Mouse (Mus musculus) MEL (cell line): ENCODE results near the gene Gga3. TPM values are rescaled to one million over a fixed set of nuclear protein-coding genes. Genes with fewer than 3 reads are reported as not detected.

ENCODE experiments used
- polyA plus RNA-seq, 2 experiments: library from polyadenylated mRNA; stranded (reverse) in 1 of 2; unstranded in 1 of 2; fragments of >175 nt in 1 of 2; fragments of >200 nt in 1 of 2; gene quantifications; 2 replicates each; pipeline versions ENCODE4 v1.2.1 to v1.2.4; 2012; ENCODE audit warnings: low replicate concordance in 2 of 2, low read depth in 1 of 2; ENCODE audit not compliant: insufficient read length in 2 of 2, insufficient read depth in 1 of 2, missing spikeins in 1 of 2
- total RNA-seq: library from RNA; depleted of rRNA; stranded (reverse); fragments of 300-350 nt; gene quantifications from 2 replicates; pipeline ENCODE4 v1.2.3, GENCODE M21; 2012; rRNA removed

Gene Gga3
- total and polyA plus RNA-seq, 3 experiments: 28.6 to 59.9 TPM; not detected in 1

Other genes with a start within 250 kb of the Gga3 start
- 0.88 and 1.1 TPM in 2 replicates for gene Hid1, start 236.3 kb downstream of the Gga3 start, total RNA-seq
- gene Hid1, start 236.3 kb downstream of the Gga3 start, polyA plus RNA-seq: 1 to 10 TPM in 1 of 2 experiments, not detected in 1; 3.0 TPM
- 6.3 and 8.2 TPM in 2 replicates for gene Cdr2l, start 222.1 kb downstream of the Gga3 start, total RNA-seq
- 1 to 10 TPM in 1 of 2 experiments, not detected in 1; 5.2 TPM for gene Cdr2l, start 222.1 kb downstream of the Gga3 start, polyA plus RNA-seq
- 132 and 137 TPM in 2 replicates for gene Mrpl58, start 200.3 kb downstream of the Gga3 start, total RNA-seq
- gene Mrpl58, start 200.3 kb downstream of the Gga3 start, polyA plus RNA-seq: 100 to 1,000 TPM in 1 of 2 experiments, not detected in 1; 137 TPM
- gene Atp5h, start 184.1 kb downstream of the Gga3 start, total RNA-seq: 665 and 706 TPM in 2 replicates
- 1,000 to 10,000 TPM in 1 of 2 experiments, 100 to 1,000 TPM in 1; 525 to 1,715 TPM for gene Atp5h, start 184.1 kb downstream of the Gga3 start, polyA plus RNA-seq
- 12.3 and 13.2 TPM in 2 replicates for gene Kctd2, start 183.9 kb downstream of the Gga3 start, total RNA-seq
- gene Kctd2, start 183.9 kb downstream of the Gga3 start, polyA plus RNA-seq: 10 to 100 TPM in 1 of 2 experiments, not detected in 1; 20.6 TPM
- not detected in 2 replicates for gene Trim80, start 163.5 kb downstream of the Gga3 start, total RNA-seq
- not detected for gene Trim80, start 163.5 kb downstream of the Gga3 start, polyA plus RNA-seq
- gene Slc16a5, start 141.6 kb downstream of the Gga3 start, total RNA-seq: 0.07 TPM in 1 of 2 replicates, not detected in the other
- gene Slc16a5, start 141.6 kb downstream of the Gga3 start, polyA plus RNA-seq: under 1 TPM in 1 of 2 experiments, not detected in 1; 0.26 TPM
- 7.0 and 9.1 TPM in 2 replicates for gene Armc7, start 128.4 kb downstream of the Gga3 start, total RNA-seq
- 10 to 100 TPM in 1 of 2 experiments, not detected in 1; 13.1 TPM for gene Armc7, start 128.4 kb downstream of the Gga3 start, polyA plus RNA-seq
- gene Nt5c, start 112.2 kb downstream of the Gga3 start, total RNA-seq: 96.6 and 99.3 TPM in 2 replicates
- 100 to 1,000 TPM in 1 of 2 experiments, not detected in 1; 102 TPM for gene Nt5c, start 112.2 kb downstream of the Gga3 start, polyA plus RNA-seq
- gene Jpt1, start 89.7 kb downstream of the Gga3 start, total RNA-seq: 331 and 353 TPM in 2 replicates
- 100 to 1,000 TPM in 1 of 2 experiments, not detected in 1; 382 TPM for gene Jpt1, start 89.7 kb downstream of the Gga3 start, polyA plus RNA-seq
- gene Sumo2, start 67.8 kb downstream of the Gga3 start, total RNA-seq: 653 and 657 TPM in 2 replicates
- 100 to 1,000 TPM in 1 of 2 experiments, not detected in 1; 556 TPM for gene Sumo2, start 67.8 kb downstream of the Gga3 start, polyA plus RNA-seq
- 338 and 362 TPM in 2 replicates for gene Nup85, start 39.6 kb downstream of the Gga3 start, total RNA-seq
- 100 to 1,000 TPM in 1 of 2 experiments, not detected in 1; 370 TPM for gene Nup85, start 39.6 kb downstream of the Gga3 start, polyA plus RNA-seq
- gene Mrps7, start 126 bp downstream of the Gga3 start, total RNA-seq: 138 and 157 TPM in 2 replicates
- gene Mrps7, start 126 bp downstream of the Gga3 start, polyA plus RNA-seq: 100 to 1,000 TPM; 106 to 199 TPM
- 42.0 and 52.0 TPM in 2 replicates for gene Mif4gd, start 8.9 kb upstream of the Gga3 start, total RNA-seq
- 10 to 100 TPM in 1 of 2 experiments, not detected in 1; 62.9 TPM for gene Mif4gd, start 8.9 kb upstream of the Gga3 start, polyA plus RNA-seq
- 30.0 and 35.3 TPM in 2 replicates for gene Slc25a19, start 24.2 kb upstream of the Gga3 start, total RNA-seq
- gene Slc25a19, start 24.2 kb upstream of the Gga3 start, polyA plus RNA-seq: 10 to 100 TPM in 1 of 2 experiments, not detected in 1; 43.1 TPM
- gene Grb2, start 104.5 kb upstream of the Gga3 start, total RNA-seq: 75.3 and 93.2 TPM in 2 replicates
- gene Grb2, start 104.5 kb upstream of the Gga3 start, polyA plus RNA-seq: 100 to 1,000 TPM in 1 of 2 experiments, not detected in 1; 261 TPM
- 23.2 and 26.2 TPM in 2 replicates for gene Tmem94, start 161.4 kb upstream of the Gga3 start, total RNA-seq
- 10 to 100 TPM; 38.9 to 64.4 TPM for gene Tmem94, start 161.4 kb upstream of the Gga3 start, polyA plus RNA-seq
- 6.5 and 6.8 TPM in 2 replicates for gene Caskin2, start 209.6 kb upstream of the Gga3 start, total RNA-seq
- 10 to 100 TPM in 1 of 2 experiments, not detected in 1; 10.9 TPM for gene Caskin2, start 209.6 kb upstream of the Gga3 start, polyA plus RNA-seq
- 55.5 and 72.0 TPM in 2 replicates for gene Tsen54, start 210.7 kb upstream of the Gga3 start, total RNA-seq
- gene Tsen54, start 210.7 kb upstream of the Gga3 start, polyA plus RNA-seq: 10 to 100 TPM in 1 of 2 experiments, not detected in 1; 55.8 TPM
- gene Llgl2, start 220.0 kb upstream of the Gga3 start, total RNA-seq: 13.7 and 15.9 TPM in 2 replicates
- gene Llgl2, start 220.0 kb upstream of the Gga3 start, polyA plus RNA-seq: 10 to 100 TPM in 1 of 2 experiments, not detected in 1; 22.6 TPM